Mouse (Mus musculus): Measurements from ENCODE around the gene B3gnt2. TPM values are rescaled to one million over a fixed set of nuclear protein-coding genes. Genes with fewer than 3 reads are reported as not detected.

Gene B3gnt2
- 3.6 TPM for polyA plus RNA-seq (2014; fragmentation: Illumina TruSeq; extraction: RNeasy Lipid Tissue Mini Kit (QIAGEN cat#74804); ENCODE audit: low read depth, low replicate concordance)

DNA sequence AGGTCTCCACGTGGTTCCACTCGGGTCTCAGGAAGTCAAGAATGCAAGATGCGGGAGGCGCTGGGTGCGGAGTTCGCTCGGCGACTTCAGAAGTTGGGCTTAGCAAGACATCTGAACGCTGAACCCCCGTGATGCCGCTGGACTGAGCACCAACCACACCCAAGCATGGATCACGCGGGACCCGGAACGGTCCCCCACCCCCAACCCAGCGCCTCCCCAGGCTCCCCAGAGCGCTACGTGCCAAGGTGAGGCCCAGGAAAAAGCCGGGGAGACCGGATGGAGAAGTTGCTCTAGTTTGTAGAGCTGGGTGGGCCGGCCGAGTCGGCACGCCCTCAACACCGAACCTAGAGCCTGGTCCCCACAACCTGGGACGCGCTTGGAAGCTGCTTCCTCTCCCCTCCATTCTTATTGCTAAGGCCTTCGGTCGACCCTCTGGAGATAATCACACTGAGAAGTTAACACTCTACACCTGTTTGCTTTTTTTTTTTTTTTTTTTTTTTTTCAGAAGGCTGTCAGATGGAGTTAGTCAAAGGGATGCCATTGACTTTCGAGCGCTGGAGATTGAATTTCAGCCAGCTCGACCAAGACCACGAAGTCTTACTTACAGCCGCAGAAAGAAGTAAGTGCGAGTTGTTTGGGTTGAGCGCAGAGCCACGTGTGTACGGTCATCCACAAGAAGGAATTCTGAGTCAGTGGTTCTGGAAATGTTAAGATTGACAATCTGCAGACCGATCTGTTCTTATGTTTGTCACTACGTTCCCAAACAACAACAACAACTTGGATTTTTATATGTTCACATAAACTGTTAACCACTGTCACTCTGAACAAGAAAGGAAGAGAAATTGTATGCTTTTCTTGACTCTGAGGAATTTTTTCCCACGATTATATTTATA is at the start of gene B3gnt2:
Gene B3gnt2, minus strand, starts transcription at position 627 of the 893 bp plus-strand sequence.

Other genes starting within 250 kb of the B3gnt2 start
- 29.6 TPM for gene Zrsr1, start 111.0 kb upstream of the B3gnt2 start, polyA plus RNA-seq (2014; fragmentation: Illumina TruSeq; extraction: RNeasy Lipid Tissue Mini Kit (QIAGEN cat#74804); ENCODE audit: low read depth, low replicate concordance)
- 14.3 TPM for gene Gm28048, start 121.1 kb upstream of the B3gnt2 start, polyA plus RNA-seq (2014; fragmentation: Illumina TruSeq; extraction: RNeasy Lipid Tissue Mini Kit (QIAGEN cat#74804); ENCODE audit: low read depth, low replicate concordance)
- 170 TPM for gene Commd1, start 121.4 kb upstream of the B3gnt2 start, polyA plus RNA-seq (2014; fragmentation: Illumina TruSeq; extraction: RNeasy Lipid Tissue Mini Kit (QIAGEN cat#74804); ENCODE audit: low read depth, low replicate concordance)
- 137 TPM for gene Cct4, start 129.6 kb upstream of the B3gnt2 start, polyA plus RNA-seq (2014; fragmentation: Illumina TruSeq; extraction: RNeasy Lipid Tissue Mini Kit (QIAGEN cat#74804); ENCODE audit: low read depth, low replicate concordance)
- 2.3 TPM for gene Fam161a, start 146.6 kb upstream of the B3gnt2 start, polyA plus RNA-seq (2014; fragmentation: Illumina TruSeq; extraction: RNeasy Lipid Tissue Mini Kit (QIAGEN cat#74804); ENCODE audit: low read depth, low replicate concordance)

All from heart, adult 10 weeks (tissue).